ENCODE assay signal across 15 mouse cellular contexts in genomic region chr15:97794268-97794667, GRCm38 (mm10). TPM values are rescaled to one million over a fixed set of nuclear protein-coding genes. Genes with fewer than 3 reads are reported as not detected.
DNase-seq lines count a peak whose midpoint lies in the region; ATAC-seq and TF ChIP-seq lines count a peak whose summit lies in the region.
"Had no signal": no experiment of that assay in that cellular context is flagged by ENCODE, and none has a peak within 500 bp of the region (broad histone marks: within the 10 kb centered on the region; RNA-seq: fewer than 3 reads in every experiment).

No protein-coding gene starts in this region.

- no peak overlapping the region for H3K27ac ChIP-seq in intestine, postnatal 0 days (ENCODE audit: low read depth, low read length)
- H3K27ac ChIP-seq in intestine, embryonic 16.5 days (ENCODE audit: low read length): no peak overlapping the region
- no peak overlapping the region for H3K27ac ChIP-seq in testis, adult 2 months (ENCODE audit: control insufficient read depth, insufficient read depth, low read depth, low read length)
- H3K27ac ChIP-seq: embryonic facial prominence, embryonic 10.5 days; forebrain, embryonic 12.5 days; midbrain, embryonic 13.5 days; neural tube, embryonic 12.5 days had no signal

- no peaks in the 10 kb centered on the region for H3K27me3 ChIP-seq in intestine, postnatal 0 days (replicated peaks; ENCODE audit: control insufficient read depth, insufficient read depth, low read length)
- H3K27me3 ChIP-seq in intestine, embryonic 16.5 days (replicated peaks; ENCODE audit: control insufficient read depth, insufficient read depth, low read length): no peaks in the 10 kb centered on the region
- H3K27me3 ChIP-seq in testis, adult 2 months (ENCODE audit: control insufficient read depth, insufficient read depth, low read length): no peaks in the 10 kb centered on the region
- H3K27me3 ChIP-seq in splenic B cell, adult 2 months (ENCODE audit: control insufficient read depth, insufficient read depth, low read length, poor library complexity, severe bottlenecking): no peaks in the 10 kb centered on the region
- H3K27me3 ChIP-seq: forebrain, embryonic 12.5 days; midbrain, embryonic 13.5 days; neural tube, embryonic 12.5 days had no signal

- peaks cover 33% of the 10 kb centered on the region for H3K36me3 ChIP-seq in intestine, postnatal 0 days (ENCODE audit: control insufficient read depth, insufficient read depth)
- peaks cover 16% of the 10 kb centered on the region for H3K36me3 ChIP-seq in intestine, embryonic 16.5 days (ENCODE audit: control insufficient read depth, insufficient read depth, low read length)
- H3K36me3 ChIP-seq in testis, adult 2 months (ENCODE audit: control insufficient read depth, insufficient read depth, low read length): no peaks in the 10 kb centered on the region
- peaks cover 14% of the 10 kb centered on the region for H3K36me3 ChIP-seq in splenic B cell, adult 2 months (ENCODE audit: control insufficient read depth, insufficient read depth, low read length, poor library complexity, severe bottlenecking)

- H3K9ac ChIP-seq in intestine, postnatal 0 days (ENCODE audit: low read depth, low read length): no peak overlapping the region
- H3K9ac ChIP-seq in intestine, embryonic 16.5 days (ENCODE audit: low read depth, low read length): no peak overlapping the region
- H3K9ac ChIP-seq: forebrain, embryonic 12.5 days; midbrain, embryonic 13.5 days; neural tube, embryonic 12.5 days had no signal

- no peaks in the 10 kb centered on the region for H3K4me1 ChIP-seq in intestine, postnatal 0 days (replicated peaks; ENCODE audit: control insufficient read depth, insufficient read depth, low read length)
- no peaks in the 10 kb centered on the region for H3K4me1 ChIP-seq in intestine, embryonic 16.5 days (ENCODE audit: control insufficient read depth, insufficient read depth, low read length)
- H3K4me1 ChIP-seq in testis, adult 2 months (ENCODE audit: control insufficient read depth, insufficient read depth, low read length): peaks cover 7% of the 10 kb centered on the region

- 74% methylated on average over 5 of the region's 5 CpGs for WGBS in intestine, postnatal 0 days
- 73% methylated on average over 5 of the region's 5 CpGs for WGBS in intestine, embryonic 16.5 days

- no peak overlapping the region for H3K4me3 ChIP-seq in intestine, postnatal 0 days (ENCODE audit: low read depth, low read length)
- no peak overlapping the region for H3K4me3 ChIP-seq in intestine, embryonic 16.5 days (ENCODE audit: low read length)
- no peak overlapping the region for H3K4me3 ChIP-seq in testis, adult 2 months (ENCODE audit: control insufficient read depth, low read depth, low read length)
- H3K4me3 ChIP-seq: embryonic facial prominence, embryonic 10.5 days; forebrain, embryonic 12.5 days; midbrain, embryonic 13.5 days; neural tube, embryonic 12.5 days had no signal

- H3K4me2 ChIP-seq in intestine, postnatal 0 days (replicated peaks; ENCODE audit: low read depth): no peak overlapping the region
- no peak overlapping the region for H3K4me2 ChIP-seq in intestine, embryonic 16.5 days (ENCODE audit: low read depth, low read length)
- H3K4me2 ChIP-seq: forebrain, embryonic 12.5 days; midbrain, embryonic 13.5 days; neural tube, embryonic 12.5 days had no signal

- H3K9me3 ChIP-seq in intestine, postnatal 0 days (ENCODE audit: control insufficient read depth): no peaks in the 10 kb centered on the region
- H3K9me3 ChIP-seq in intestine, embryonic 16.5 days (ENCODE audit: control insufficient read depth, low read length): no peaks in the 10 kb centered on the region
- H3K9me3 ChIP-seq: embryonic facial prominence, embryonic 10.5 days; forebrain, embryonic 12.5 days; midbrain, embryonic 13.5 days; neural tube, embryonic 12.5 days had no signal

- no peak for DNase-seq in testis, postnatal 14 days (ENCODE audit: low spot score)
- DNase-seq in R1 (ENCODE audit: low read depth, low spot score): peak; percentile 60
- DNase-seq in splenic B cell, adult 2 months (ENCODE audit: low read depth, low spot score): peak; percentile 32
- no peak for DNase-seq in spleen, postnatal 36 days (ENCODE audit: low spot score in 2 of 2)
- DNase-seq: adrenal gland, adult 2 months; cerebellum, adult 11 months; gastrocnemius, postnatal 14 days; heart, postnatal 14 days had no signal

- TF ChIP-seq CTCF in intestine, postnatal 0 days (IDR thresholded peaks at IDR 0.05; ENCODE audit: low read depth): peak; percentile 54
- peak; percentile 14; the same call in 1 of the 2 replicates for TF ChIP-seq CTCF in testis, adult 2 months (IDR thresholded peaks at IDR 0.05; ENCODE audit: control insufficient read depth, insufficient read depth, insufficient replicate concordance, low read depth, low read length)

- no peak for TF ChIP-seq POLR2A in testis, adult 2 months (IDR thresholded peaks at IDR 0.05; ENCODE audit: control insufficient read depth, low read depth, low read length)

- ATAC-seq in intestine, postnatal 0 days: no peak
- ATAC-seq in intestine, embryonic 16.5 days: no peak
- ATAC-seq: midbrain, embryonic 13.5 days had no signal

RNA-seq across cellular contexts. Expression of gene Slc48a1, which starts 15.9 kb away (rescaled TPM):
- polyA plus RNA-seq in intestine, postnatal 0 days (2015; fragmentation: Nextera tagmentation; extraction: Ambion mirVana): 23.1 and 24.3 TPM in 2 replicates
- polyA plus RNA-seq in intestine, embryonic 16.5 days (2015; fragmentation: Nextera tagmentation; extraction: Ambion mirVana): 25.4 and 26.9 TPM in 2 replicates
- 16.3 and 17.0 TPM in 2 replicates for polyA plus RNA-seq in testis, adult 2 months (2012; rRNA removed)

RNA-seq across cellular contexts. Expression of gene Rapgef3, which starts 26.5 kb away (rescaled TPM):
- 2.7 and 3.5 TPM in 2 replicates for polyA plus RNA-seq in intestine, postnatal 0 days (2015; fragmentation: Nextera tagmentation; extraction: Ambion mirVana)
- polyA plus RNA-seq in intestine, embryonic 16.5 days (2015; fragmentation: Nextera tagmentation; extraction: Ambion mirVana): 7.9 and 8.5 TPM in 2 replicates
- polyA plus RNA-seq in testis, adult 2 months (2012; rRNA removed): 16.1 and 16.3 TPM in 2 replicates

RNA-seq across cellular contexts. Expression of gene Hdac7, which starts 50.0 kb away (rescaled TPM):
- 7.8 and 9.2 TPM in 2 replicates for polyA plus RNA-seq in intestine, postnatal 0 days (2015; fragmentation: Nextera tagmentation; extraction: Ambion mirVana)
- 15.8 and 18.2 TPM in 2 replicates for polyA plus RNA-seq in intestine, embryonic 16.5 days (2015; fragmentation: Nextera tagmentation; extraction: Ambion mirVana)
- 6.1 and 6.5 TPM in 2 replicates for polyA plus RNA-seq in testis, adult 2 months (2012; rRNA removed)

Comparison
In these comparisons a context has a peak if more than half of its experiments do, and no peak if none do; other contexts are left out.
1. DNase-seq: peak in R1 (single experiment) and splenic B cell, adult 2 months (single experiment); none in testis, postnatal 14 days (single experiment) and spleen, postnatal 36 days (0 of 2).